Mouse (Mus musculus) kidney, embryonic 16.5 days (tissue): ENCODE data around the gene Tmem110. TPM values are rescaled to one million over a fixed set of nuclear protein-coding genes. Genes with fewer than 3 reads are reported as not detected.

Experiments used
- ATAC-seq: fragments of 200-750 bp; cut with Nextera tagmentation; 2 replicates; pipeline ENCODE4 v1.8.0; 2017; ENCODE audit warnings: moderate TSS enrichment; ENCODE audit not compliant: low FRiP score, low TSS enrichment
- H3K27ac ChIP-seq: fragments of 300-500 bp; sonication (generic); 2 replicates; pipeline ENCODE4 v1.5.1; 2014; ENCODE audit warnings: low read length
- H3K27me3 ChIP-seq: fragments of 300-500 bp; sonication (generic); 2 replicates; pipeline ENCODE4 v1.6.1; 2014; ENCODE audit warnings: low read length, control low read depth, mixed read lengths; ENCODE audit not compliant: insufficient read depth
- H3K36me3 ChIP-seq: fragments of 300-500 bp; sonication (generic); 2 replicates; pipeline ENCODE4 v1.6.1; 2014; ENCODE audit warnings: low read length, control low read depth, mixed read lengths; ENCODE audit not compliant: insufficient read depth
- H3K4me1 ChIP-seq: fragments of 300-500 bp; sonication (generic); 2 replicates; pipeline ENCODE4 v1.6.1; 2014; ENCODE audit warnings: low read length, control low read depth, mixed read lengths; ENCODE audit not compliant: insufficient read depth
- H3K4me2 ChIP-seq: fragments of 300-500 bp; sonication (generic); replicated peaks from 2 replicates; pipeline ENCODE4 v1.6.1; 2014; ENCODE audit warnings: low read depth, low read length
- H3K4me3 ChIP-seq: fragments of 300-500 bp; sonication (generic); 2 replicates; pipeline ENCODE4 v1.5.1; 2014; ENCODE audit warnings: mild to moderate bottlenecking, low read length
- H3K9ac ChIP-seq: fragments of 300-500 bp; sonication (generic); replicated peaks from 2 replicates; pipeline ENCODE4 v1.6.1; 2014; ENCODE audit warnings: low read length
- H3K9me3 ChIP-seq: fragments of 300-500 bp; sonication (generic); 2 replicates; pipeline ENCODE4 v1.6.1; 2016; ENCODE audit warnings: low read length, control low read depth
- WGBS: fragments of 180-500 bp; shearing (Covaris S2); extraction: QIAGEN DNeasy Blood & Tissue Kit; methylation state at CpG from one replicate; pipeline ENCODE4 v1.1.7; 2014; 5-methylcytosine and 5-hydroxymethylcytosine counted together
- polyA plus RNA-seq: library from polyadenylated mRNA; unstranded; fragments of >200 nt; fragmentation: Nextera tagmentation; extraction: Ambion mirVana; gene quantifications from 2 replicates; pipeline ENCODE4 v1.2.1, GENCODE M21; 2015

Gene Tmem110
- polyA plus RNA-seq, 1 experiment from 2014 or later: 25.1 TPM

GRCm38 (mm10) chr14:30827480-30827879 is 2.1 kb downstream of the Tmem110 start:
- peaks cover 34% of the 10 kb centered on the region for H3K4me1 ChIP-seq
- 66% methylated on average over 4 of the region's 4 CpGs for WGBS
- H3K4me2 ChIP-seq: no peak overlapping the region
- H3K4me3 ChIP-seq: no peak overlapping the region
- H3K36me3 ChIP-seq: no peaks in the 10 kb centered on the region
- no peaks in the 10 kb centered on the region for H3K9me3 ChIP-seq
- H3K9ac ChIP-seq: no peak overlapping the region
- H3K27me3 ChIP-seq: no peaks in the 10 kb centered on the region
- H3K27ac ChIP-seq: no peak overlapping the region
- ATAC-seq: no peak

GRCm38 (mm10) chr14:30828077-30828476 is 2.7 kb downstream of the Tmem110 start:
- Histone ChIP-seq H3K4me3 (no peak overlapping the region), H3K27ac (peak overlapping the region; percentile 38; the same call in 1 of the 2 replicates), H3K4me1 (peaks cover 34% of the 10 kb centered on the region), H3K9ac (no peak overlapping the region), H3K36me3 (no peaks in the 10 kb centered on the region), H3K27me3 (no peaks in the 10 kb centered on the region), H3K4me2 (no peak overlapping the region), H3K9me3 (no peaks in the 10 kb centered on the region)
- no peak for ATAC-seq
- WGBS: 57% methylated on average over 4 of the region's 4 CpGs

DNA sequence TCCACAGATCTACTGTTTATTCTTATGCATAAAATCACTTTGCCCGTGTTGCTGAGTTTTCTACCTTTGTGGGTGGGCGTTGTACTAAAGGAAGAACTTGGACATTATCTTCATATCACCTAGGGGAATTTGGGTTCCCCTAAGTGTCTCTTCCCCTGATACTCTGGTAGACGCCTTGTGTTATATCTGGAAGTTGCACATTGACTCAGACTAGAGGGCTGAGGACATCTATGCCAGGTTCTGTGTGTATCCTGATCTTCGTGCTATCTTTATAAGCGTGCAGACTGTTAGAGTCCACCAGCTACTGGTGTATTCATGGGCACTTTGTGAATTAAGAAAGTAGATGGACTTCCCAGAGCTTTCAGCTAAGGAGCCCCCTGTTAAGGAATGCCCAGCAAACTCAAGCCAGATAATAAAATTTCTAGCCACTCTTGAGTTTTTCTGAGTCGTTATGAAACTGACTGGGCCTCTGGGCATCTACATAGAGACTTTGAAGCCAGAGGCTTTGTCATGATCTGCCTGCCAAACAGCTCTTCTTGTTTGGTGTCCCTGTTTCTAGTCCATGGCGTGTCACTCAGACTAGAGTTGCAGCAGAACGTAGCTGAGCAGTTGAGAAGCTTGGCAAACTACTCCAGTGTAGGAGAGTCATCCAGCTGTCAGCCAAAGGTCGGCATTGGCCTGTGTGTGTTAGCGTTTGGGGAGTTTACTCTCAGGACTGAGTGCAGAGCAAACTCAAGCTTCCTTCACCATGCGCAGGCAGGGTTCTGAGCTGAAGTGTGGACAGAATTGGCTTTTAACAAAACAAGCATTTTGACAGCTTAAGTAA is 3.5 kb downstream of the Tmem110 start:
- Histone ChIP-seq H3K4me2 (no peak overlapping the region), H3K9me3 (no peaks in the 10 kb centered on the region), H3K4me3 (no peak overlapping the region), H3K4me1 (peaks cover 34% of the 10 kb centered on the region), H3K36me3 (no peaks in the 10 kb centered on the region), H3K27ac (peak overlapping the region; percentile 38; the same call in 1 of the 2 replicates), H3K27me3 (no peaks in the 10 kb centered on the region), H3K9ac (no peak overlapping the region)
- ATAC-seq: no peak
- WGBS: 72% methylated on average over 11 of the region's 11 CpGs

DNA sequence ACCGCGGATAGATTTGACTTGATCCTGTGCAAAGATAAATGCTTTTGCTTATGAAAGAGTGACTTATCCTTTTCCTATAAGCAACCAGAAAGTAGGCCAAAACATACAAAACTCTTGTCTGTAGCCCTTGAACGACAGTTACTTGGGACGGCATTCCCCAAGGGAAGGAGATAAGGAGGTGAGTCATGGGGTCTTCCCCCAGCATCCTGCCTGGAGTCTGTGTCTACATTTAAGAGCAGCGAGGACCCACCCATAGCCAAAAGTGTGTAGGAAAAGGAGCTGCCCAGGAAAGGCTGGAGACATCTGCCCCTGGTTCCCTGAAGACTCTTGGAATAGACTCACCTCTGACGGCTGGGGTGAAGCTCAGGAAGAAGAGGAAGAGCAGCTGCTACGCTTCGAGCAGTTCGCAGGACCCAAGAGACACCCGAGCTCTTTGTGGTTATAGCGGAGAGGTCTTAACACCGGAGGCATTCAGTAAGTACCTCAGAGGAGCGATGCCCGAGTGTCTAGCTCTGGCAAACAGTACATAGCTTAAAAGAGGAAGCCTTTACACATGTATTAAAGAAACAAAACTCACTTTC is 12.1 kb downstream of the Tmem110 start:
- Histone ChIP-seq H3K9me3 (no peaks in the 10 kb centered on the region), H3K27ac (no peak overlapping the region), H3K27me3 (no peaks in the 10 kb centered on the region), H3K9ac (no peak overlapping the region), H3K4me3 (no peak overlapping the region), H3K4me2 (no peak overlapping the region), H3K4me1 (no peaks in the 10 kb centered on the region), H3K36me3 (no peaks in the 10 kb centered on the region)
- no peak for ATAC-seq
- WGBS: 74% methylated on average over 14 of the region's 14 CpGs

DNA sequence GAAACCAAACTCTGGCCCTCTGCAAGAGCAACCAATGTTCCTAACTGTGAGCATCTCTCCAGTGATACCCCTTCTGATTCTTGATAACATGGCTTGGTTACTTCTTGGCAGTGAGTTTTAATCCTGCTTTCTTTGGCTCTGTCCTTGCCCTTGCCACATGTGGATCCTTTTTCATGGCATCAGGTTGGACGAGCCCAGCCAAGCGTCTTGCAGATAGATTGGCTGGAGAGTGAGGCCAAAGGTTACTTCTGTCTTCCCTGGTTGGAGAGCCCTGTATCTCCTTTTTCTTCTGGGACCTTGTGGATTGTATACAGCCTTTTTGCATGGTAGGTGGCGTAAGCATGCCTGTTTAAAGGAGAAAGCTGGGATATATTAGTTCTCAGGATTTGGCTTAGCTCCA is 18.3 kb downstream of the Tmem110 start:
- no peak overlapping the region for H3K9ac ChIP-seq
- H3K27ac ChIP-seq: no peak overlapping the region
- ATAC-seq: no peak
- H3K4me1 ChIP-seq: no peaks in the 10 kb centered on the region
- no peak overlapping the region for H3K4me3 ChIP-seq
- H3K27me3 ChIP-seq: no peaks in the 10 kb centered on the region
- 89% methylated on average over 3 of the region's 3 CpGs for WGBS
- H3K9me3 ChIP-seq: no peaks in the 10 kb centered on the region; the same call in 1 of the 2 replicates
- no peaks in the 10 kb centered on the region for H3K36me3 ChIP-seq
- no peak overlapping the region for H3K4me2 ChIP-seq

DNA sequence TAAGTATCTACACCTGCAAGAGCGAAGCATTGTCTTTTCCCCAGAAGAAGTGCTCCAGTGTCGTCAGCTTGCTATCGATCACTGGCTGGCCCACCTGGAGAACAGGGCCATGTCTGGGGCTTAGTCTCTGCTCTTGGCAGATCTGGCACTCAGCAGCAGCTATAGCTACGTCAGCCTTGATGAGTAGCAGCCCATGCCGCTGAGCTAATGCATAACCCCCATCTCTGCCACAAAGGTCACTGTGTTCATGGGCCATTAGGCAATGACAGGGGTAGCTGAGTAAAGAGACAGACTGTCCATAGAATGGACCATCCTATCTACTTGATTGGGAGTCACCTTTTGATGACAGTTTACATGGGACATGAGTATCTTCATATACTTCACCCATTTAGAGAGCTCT is 25.1 kb downstream of the Tmem110 start:
- Histone ChIP-seq H3K9me3 (no peaks in the 10 kb centered on the region), H3K4me1 (no peaks in the 10 kb centered on the region), H3K9ac (no peak overlapping the region), H3K4me2 (no peak overlapping the region), H3K27me3 (no peaks in the 10 kb centered on the region), H3K4me3 (no peak overlapping the region), H3K27ac (no peak overlapping the region), H3K36me3 (no peaks in the 10 kb centered on the region)
- WGBS: 70% methylated on average over 5 of the region's 5 CpGs
- ATAC-seq: no peak

- H3K36me3 ChIP-seq: no peaks in the 10 kb centered on the region
- 85% methylated on average over 5 of the region's 5 CpGs for WGBS
- no peak for ATAC-seq
- H3K27me3 ChIP-seq: no peaks in the 10 kb centered on the region
- H3K27ac ChIP-seq: no peak overlapping the region
- H3K4me2 ChIP-seq: no peak overlapping the region
- no peak overlapping the region for H3K4me3 ChIP-seq
- H3K4me1 ChIP-seq: no peaks in the 10 kb centered on the region
- no peak overlapping the region for H3K9ac ChIP-seq
- no peaks in the 10 kb centered on the region for H3K9me3 ChIP-seq
Observed at GRCm38 (mm10) chr14:30852325-30852724, 26.9 kb downstream of the Tmem110 start.

DNA sequence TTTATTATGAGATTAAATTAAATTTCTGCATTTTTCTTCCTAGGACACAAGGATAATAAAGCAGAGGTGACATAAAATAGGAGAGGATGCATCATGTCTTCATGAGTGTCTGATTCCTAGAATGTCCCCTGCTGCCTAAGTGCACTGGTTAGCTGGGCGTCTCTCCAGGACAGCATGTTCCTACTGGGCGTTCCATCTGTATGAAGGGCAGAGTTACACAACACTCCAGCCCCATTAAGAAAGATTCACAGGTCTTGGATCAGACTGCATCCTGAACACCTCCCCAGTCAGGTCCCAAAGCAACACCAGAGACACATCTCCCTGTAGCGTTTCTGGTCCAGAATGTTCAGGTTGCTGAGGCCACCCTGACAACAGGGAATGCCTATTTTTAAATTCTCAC is 29.9 kb downstream of the Tmem110 start:
- no peak for ATAC-seq
- peaks cover 3% of the 10 kb centered on the region; the same call in 1 of the 2 replicates for H3K36me3 ChIP-seq
- WGBS: 78% methylated on average over 3 of the region's 3 CpGs
- no peak overlapping the region for H3K4me3 ChIP-seq
- no peaks in the 10 kb centered on the region for H3K27me3 ChIP-seq
- no peaks in the 10 kb centered on the region for H3K4me1 ChIP-seq
- no peaks in the 10 kb centered on the region for H3K9me3 ChIP-seq
- no peak overlapping the region for H3K9ac ChIP-seq
- H3K4me2 ChIP-seq: no peak overlapping the region
- H3K27ac ChIP-seq: no peak overlapping the region

DNA sequence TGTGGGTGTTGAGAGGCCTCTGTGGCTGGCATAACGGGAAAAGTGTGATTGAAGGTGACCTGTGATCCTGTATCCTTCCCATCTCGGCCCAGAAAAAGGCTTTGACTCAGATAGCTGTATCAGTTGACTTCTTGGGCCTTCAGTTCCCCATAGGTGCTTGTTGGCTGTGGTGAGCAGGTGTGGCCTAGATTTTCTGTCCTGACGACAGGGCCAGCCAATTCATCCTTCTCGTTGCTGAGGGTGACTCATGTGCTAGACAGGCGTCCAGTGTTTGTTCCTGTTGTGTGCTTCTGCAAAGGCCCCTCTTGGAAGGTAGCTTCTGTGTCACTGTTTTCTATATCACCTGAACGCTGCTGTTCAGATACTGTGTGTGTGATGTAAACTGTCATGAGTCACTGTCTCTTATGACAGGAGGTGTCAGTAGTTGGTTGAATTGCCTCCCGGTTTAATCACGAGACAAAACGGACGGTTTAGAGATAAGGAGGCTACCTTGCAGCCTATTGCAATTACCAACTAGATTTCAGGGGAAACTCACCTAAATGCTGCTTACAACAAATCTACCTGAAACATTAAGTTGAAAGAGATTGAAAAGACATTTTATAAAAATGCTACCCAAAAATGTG is 31.6 kb downstream of the Tmem110 start:
- H3K4me3 ChIP-seq: no peak overlapping the region
- H3K36me3 ChIP-seq: peaks cover 3% of the 10 kb centered on the region; the same call in 1 of the 2 replicates
- 0 out of 2 replicates have a peak, but pooled peaks cover 10% of the 10 kb centered on the region for H3K4me1 ChIP-seq
- ATAC-seq: no peak
- H3K27me3 ChIP-seq: no peaks in the 10 kb centered on the region
- no peak overlapping the region for H3K4me2 ChIP-seq
- H3K27ac ChIP-seq: no peak overlapping the region
- H3K9me3 ChIP-seq: no peaks in the 10 kb centered on the region
- 79% methylated on average over 10 of the region's 10 CpGs for WGBS
- no peak overlapping the region for H3K9ac ChIP-seq

DNA sequence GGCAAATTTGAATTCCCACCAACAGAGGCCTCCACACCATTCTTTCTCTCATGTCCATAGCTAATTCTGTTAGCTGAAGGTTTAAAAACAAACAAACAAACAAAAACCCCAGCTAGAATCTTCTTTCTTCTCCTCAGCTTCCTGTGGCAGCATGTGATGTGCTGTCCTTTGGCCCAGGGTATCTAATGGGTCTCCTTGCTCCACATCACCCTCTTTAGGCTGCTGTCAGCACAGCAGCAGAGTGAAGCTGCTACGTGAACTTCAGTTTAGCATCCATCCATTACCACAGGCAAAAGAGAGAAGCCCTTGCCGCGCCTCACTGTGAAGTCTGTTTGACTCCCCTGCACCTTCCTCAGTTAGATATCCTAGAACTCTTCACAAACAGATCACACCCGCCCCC is 32.6 kb downstream of the Tmem110 start:
- H3K9me3 ChIP-seq: no peaks in the 10 kb centered on the region
- no peak overlapping the region for H3K9ac ChIP-seq
- no peaks in the 10 kb centered on the region for H3K27me3 ChIP-seq
- no peak overlapping the region for H3K4me3 ChIP-seq
- H3K27ac ChIP-seq: no peak overlapping the region
- WGBS: 66% methylated on average over 4 of the region's 4 CpGs
- ATAC-seq: no peak
- peaks cover 3% of the 10 kb centered on the region; the same call in 1 of the 2 replicates for H3K36me3 ChIP-seq
- no peak overlapping the region for H3K4me2 ChIP-seq
- H3K4me1 ChIP-seq: 0 out of 2 replicates have a peak, but pooled peaks cover 10% of the 10 kb centered on the region
